Mouse (Mus musculus): ENCODE data around the gene Slc10a6. TPM values are rescaled to one million over a fixed set of nuclear protein-coding genes. Genes with fewer than 3 reads are reported as not detected.

The Slc10a6 gene
- total RNA-seq, 1 experiment, result 0.22 TPM

- no peak for TF ChIP-seq HCFC1 (IDR thresholded peaks at IDR 0.05; ENCODE audit: borderline replicate concordance, insufficient read depth, low read length)
- TF ChIP-seq ZNF384 (IDR thresholded peaks at IDR 0.05; ENCODE audit: low read depth, low read length), result no peak
- TF ChIP-seq MAFK (IDR thresholded peaks at IDR 0.05; ENCODE audit: insufficient read depth, low read depth, low read length), result no peak
- TF ChIP-seq ZC3H11A (IDR thresholded peaks at IDR 0.05; ENCODE audit: borderline replicate concordance, low read depth, low read length), result no peak
- TF ChIP-seq CHD2 (IDR thresholded peaks at IDR 0.05; ENCODE audit: low read depth, low read length), result no peak
- in situ Hi-C loops (cut with MboI; ENCODE audit: low sequenced_read_pairs in 2 of 2, unreplicated experiment in 2 of 2), result no loop called here
- no peak overlapping the region for H3K4me3 ChIP-seq (ENCODE audit: insufficient read depth in 1 of 2, low read depth in 1 of 2, low read length in 2 of 2, poor library complexity in 1 of 2, severe bottlenecking in 1 of 2)
- no peaks in the 10 kb centered on the region for H3K36me3 ChIP-seq (ENCODE audit: control insufficient read depth, insufficient read depth, low read length, poor library complexity, severe bottlenecking)
- no peak overlapping the region for H3K27ac ChIP-seq (ENCODE audit: insufficient read depth, low read depth, low read length, poor library complexity, severe bottlenecking)
- H3K9me3 ChIP-seq (ENCODE audit: control insufficient read depth, insufficient read depth, low read depth, low read length), result no peaks in the 10 kb centered on the region
- no peak for DNase-seq (ENCODE audit: low read depth, low spot score)
- no peak overlapping the region for H3K9ac ChIP-seq (ENCODE audit: insufficient read depth, low read depth, low read length, poor library complexity, severe bottlenecking)
- peaks cover 0 to 8% of the 10 kb centered on the region in 2 experiments; a peak in 1 of 4 replicates for H3K4me1 ChIP-seq (ENCODE audit: control insufficient read depth in 2 of 2, insufficient read depth in 2 of 2, low read length in 2 of 2, poor library complexity in 1 of 2)
Measured at GRCm38 (mm10) chr5:103620301-103620973, 8.8 kb downstream of the Slc10a6 start.

DNA sequence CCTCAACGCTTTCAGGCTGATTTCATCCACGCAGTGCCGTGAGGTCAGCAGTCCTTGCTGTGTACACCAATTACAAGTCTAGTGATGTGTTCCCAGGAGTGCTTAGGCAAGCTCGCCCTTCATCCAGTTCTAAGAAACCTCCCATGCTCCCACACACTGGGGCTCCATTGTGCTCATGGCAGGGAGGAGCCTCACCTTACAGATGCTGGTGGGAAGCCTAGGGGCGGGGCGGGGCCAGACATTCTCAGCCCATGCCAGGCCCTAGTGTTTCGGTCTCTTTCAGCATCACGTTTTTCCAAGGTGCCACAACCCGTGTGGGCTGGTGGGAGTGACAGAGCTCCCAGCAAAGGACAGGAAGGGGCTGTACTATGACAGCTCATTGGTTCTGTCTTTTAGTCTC, 12.0 kb downstream of the Slc10a6 start:
- TF ChIP-seq CHD2 (IDR thresholded peaks at IDR 0.05; ENCODE audit: low read depth, low read length) (no peak), ZNF384 (IDR thresholded peaks at IDR 0.05; ENCODE audit: low read depth, low read length) (no peak), HCFC1 (IDR thresholded peaks at IDR 0.05; ENCODE audit: borderline replicate concordance, insufficient read depth, low read length) (no peak), MAFK (IDR thresholded peaks at IDR 0.05; ENCODE audit: insufficient read depth, low read depth, low read length) (no peak), ZC3H11A (IDR thresholded peaks at IDR 0.05; ENCODE audit: borderline replicate concordance, low read depth, low read length) (no peak)
- Histone ChIP-seq H3K27ac (ENCODE audit: insufficient read depth, low read depth, low read length, poor library complexity, severe bottlenecking) (no peak overlapping the region; the same call in 1 of the 2 replicates), H3K36me3 (ENCODE audit: control insufficient read depth, insufficient read depth, low read length, poor library complexity, severe bottlenecking) (no peaks in the 10 kb centered on the region), H3K4me3 (ENCODE audit: insufficient read depth in 1 of 2, low read depth in 1 of 2, low read length in 2 of 2, poor library complexity in 1 of 2, severe bottlenecking in 1 of 2) (no peak overlapping the region), H3K4me1 (ENCODE audit: control insufficient read depth in 2 of 2, insufficient read depth in 2 of 2, low read length in 2 of 2, poor library complexity in 1 of 2) (peaks cover 0 to 8% of the 10 kb centered on the region in 2 experiments; a peak in 1 of 4 replicates), H3K9ac (ENCODE audit: insufficient read depth, low read depth, low read length, poor library complexity, severe bottlenecking) (no peak overlapping the region), H3K9me3 (ENCODE audit: control insufficient read depth, insufficient read depth, low read depth, low read length) (no peaks in the 10 kb centered on the region)
- in situ Hi-C loops (cut with MboI; ENCODE audit: low sequenced_read_pairs in 2 of 2, unreplicated experiment in 2 of 2), result no loop called here
- peak; percentile 71 for DNase-seq (ENCODE audit: low read depth, low spot score)

- no peak for DNase-seq (ENCODE audit: low read depth, low spot score)
- no peaks in the 10 kb centered on the region for H3K36me3 ChIP-seq (ENCODE audit: control insufficient read depth, insufficient read depth, low read length, poor library complexity, severe bottlenecking)
- in situ Hi-C loops (cut with MboI; ENCODE audit: low sequenced_read_pairs in 2 of 2, unreplicated experiment in 2 of 2), result no loop called here
- no peaks in the 10 kb centered on the region for H3K9me3 ChIP-seq (ENCODE audit: control insufficient read depth, insufficient read depth, low read depth, low read length)
- H3K4me3 ChIP-seq (ENCODE audit: insufficient read depth in 1 of 2, low read depth in 1 of 2, low read length in 2 of 2, poor library complexity in 1 of 2, severe bottlenecking in 1 of 2), result no peak overlapping the region
- H3K27ac ChIP-seq (ENCODE audit: insufficient read depth, low read depth, low read length, poor library complexity, severe bottlenecking), result no peak overlapping the region
- TF ChIP-seq ZC3H11A (IDR thresholded peaks at IDR 0.05; ENCODE audit: borderline replicate concordance, low read depth, low read length) (no peak), CHD2 (IDR thresholded peaks at IDR 0.05; ENCODE audit: low read depth, low read length) (no peak), ZNF384 (IDR thresholded peaks at IDR 0.05; ENCODE audit: low read depth, low read length) (no peak), MAFK (IDR thresholded peaks at IDR 0.05; ENCODE audit: insufficient read depth, low read depth, low read length) (no peak), HCFC1 (IDR thresholded peaks at IDR 0.05; ENCODE audit: borderline replicate concordance, insufficient read depth, low read length) (no peak)
- peaks cover 0 to 8% of the 10 kb centered on the region in 2 experiments; a peak in 1 of 4 replicates for H3K4me1 ChIP-seq (ENCODE audit: control insufficient read depth in 2 of 2, insufficient read depth in 2 of 2, low read length in 2 of 2, poor library complexity in 1 of 2)
- no peak overlapping the region for H3K9ac ChIP-seq (ENCODE audit: insufficient read depth, low read depth, low read length, poor library complexity, severe bottlenecking)
Measured at GRCm38 (mm10) chr5:103614356-103614755, 14.8 kb downstream of the Slc10a6 start.

DNA sequence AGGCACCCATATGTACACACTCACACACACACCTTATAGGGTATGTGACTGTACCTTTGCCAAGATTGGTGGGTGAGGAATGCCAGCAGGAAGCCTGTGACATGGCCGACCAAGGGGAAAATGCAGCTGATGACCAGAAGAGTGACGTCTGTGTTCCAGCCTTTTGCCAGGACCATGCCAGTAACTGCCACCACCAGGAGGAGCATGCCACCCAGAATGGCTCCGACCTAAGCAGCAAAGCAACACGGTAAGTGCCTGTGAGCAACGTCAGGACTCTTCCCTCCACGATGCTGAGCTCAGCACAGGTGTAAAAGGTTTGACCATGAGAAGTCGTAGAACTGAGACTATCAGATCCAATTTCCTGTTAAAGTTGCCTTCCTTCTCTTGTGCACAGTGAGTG, 16.9 kb downstream of the Slc10a6 start:
- no peak for DNase-seq (ENCODE audit: low read depth, low spot score)
- Histone ChIP-seq H3K4me3 (ENCODE audit: insufficient read depth in 1 of 2, low read depth in 1 of 2, low read length in 2 of 2, poor library complexity in 1 of 2, severe bottlenecking in 1 of 2) (no peak overlapping the region), H3K27ac (ENCODE audit: insufficient read depth, low read depth, low read length, poor library complexity, severe bottlenecking) (no peak overlapping the region), H3K9me3 (ENCODE audit: control insufficient read depth, insufficient read depth, low read depth, low read length) (no peaks in the 10 kb centered on the region), H3K36me3 (ENCODE audit: control insufficient read depth, insufficient read depth, low read length, poor library complexity, severe bottlenecking) (no peaks in the 10 kb centered on the region), H3K9ac (ENCODE audit: insufficient read depth, low read depth, low read length, poor library complexity, severe bottlenecking) (no peak overlapping the region), H3K4me1 (ENCODE audit: control insufficient read depth in 2 of 2, insufficient read depth in 2 of 2, low read length in 2 of 2, poor library complexity in 1 of 2) (peaks cover 0 to 6% of the 10 kb centered on the region in 2 experiments; a peak in 1 of 4 replicates)
- in situ Hi-C loops (cut with MboI; ENCODE audit: low sequenced_read_pairs in 2 of 2, unreplicated experiment in 2 of 2), result no loop called here
- TF ChIP-seq CHD2 (IDR thresholded peaks at IDR 0.05; ENCODE audit: low read depth, low read length) (no peak), ZNF384 (IDR thresholded peaks at IDR 0.05; ENCODE audit: low read depth, low read length) (no peak), HCFC1 (IDR thresholded peaks at IDR 0.05; ENCODE audit: borderline replicate concordance, insufficient read depth, low read length) (no peak), ZC3H11A (IDR thresholded peaks at IDR 0.05; ENCODE audit: borderline replicate concordance, low read depth, low read length) (no peak), MAFK (IDR thresholded peaks at IDR 0.05; ENCODE audit: insufficient read depth, low read depth, low read length) (no peak)

Measured in ES-E14 (cell line).